Mouse (Mus musculus): ENCODE data around the gene Fhad1. TPM values are rescaled to one million over a fixed set of nuclear protein-coding genes. Genes with fewer than 3 reads are reported as not detected.

Gene Fhad1
- total and polyA plus RNA-seq, 3 experiments = 4.8 to 8.6 (median 5.5) TPM

DNA sequence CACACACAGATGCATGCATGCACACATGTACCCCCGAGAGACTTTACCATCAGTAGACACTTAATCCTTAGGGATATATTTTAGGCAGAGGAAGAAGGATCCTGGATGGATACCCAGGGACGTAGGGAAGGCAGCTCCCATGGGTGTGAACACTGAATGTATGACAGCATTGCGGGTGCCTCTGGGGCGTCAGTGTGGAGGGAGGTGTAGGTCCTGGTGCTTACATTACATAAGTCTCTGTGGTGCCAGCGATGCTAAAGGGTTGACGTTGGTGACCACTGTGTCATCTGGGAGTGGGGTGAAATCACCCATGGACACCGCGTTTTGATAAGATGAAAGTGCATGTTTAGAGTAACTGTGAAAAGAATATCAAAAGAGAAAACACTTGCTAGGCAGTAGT lies 54.8 kb downstream of the Fhad1 start:
- no peak for TF ChIP-seq MXI1 (IDR thresholded peaks at IDR 0.05; ENCODE audit: low read depth, low read length)
- no peak for TF ChIP-seq NRF1 (IDR thresholded peaks at IDR 0.05; ENCODE audit: low read depth, low read length)
- no peak for TF ChIP-seq POLR2AphosphoS2 (IDR thresholded peaks at IDR 0.05; ENCODE audit: low read depth, low read length)
- no peak for TF ChIP-seq ZC3H11A (IDR thresholded peaks at IDR 0.05; ENCODE audit: low read depth, low read length)
- no peak for TF ChIP-seq USF2 (conservative IDR thresholded peaks at IDR 0.05; ENCODE audit: low read depth, low read length)
- no peak for TF ChIP-seq GABPA (IDR thresholded peaks at IDR 0.05; ENCODE audit: insufficient replicate concordance, low read depth, low read length)
- TF ChIP-seq CTCF (conservative IDR thresholded peaks at IDR 0.05 in 1 of 2, IDR thresholded peaks at IDR 0.05 in 1 of 2; ENCODE audit: low read depth in 2 of 2, low read length in 2 of 2) = no peak
- no peak for TF ChIP-seq ETS1 (conservative IDR thresholded peaks at IDR 0.05; ENCODE audit: low read depth, low read length)
- TF ChIP-seq ELF1 (IDR thresholded peaks at IDR 0.05; ENCODE audit: low read depth, low read length) = no peak
- TF ChIP-seq JUN (IDR thresholded peaks at IDR 0.05; ENCODE audit: insufficient read depth, low read depth, low read length) = no peak
- no peak for TF ChIP-seq JUND (conservative IDR thresholded peaks at IDR 0.05; ENCODE audit: low read depth, low read length)
- no peak for TF ChIP-seq NELFE (IDR thresholded peaks at IDR 0.05; ENCODE audit: low read depth, low read length)
- no peak for TF ChIP-seq ZKSCAN1 (IDR thresholded peaks at IDR 0.05; ENCODE audit: borderline replicate concordance, low read depth, low read length)
- no peak for TF ChIP-seq EP300 (IDR thresholded peaks at IDR 0.05; ENCODE audit: low read length)
- TF ChIP-seq SMC3 (IDR thresholded peaks at IDR 0.05; ENCODE audit: low read depth, low read length) = no peak
- Histone ChIP-seq H3K79me2 (replicated peaks; ENCODE audit: control insufficient read depth, extremely low read depth, insufficient read depth, poor library complexity, severe bottlenecking) (no peaks in the 10 kb centered on the region), H3K27ac (ENCODE audit: insufficient read depth, low read depth) (no peak overlapping the region), H3K9ac (ENCODE audit: insufficient read depth, low read depth) (no peak overlapping the region), H3K36me3 (replicated peaks in 1 of 2; ENCODE audit: control insufficient read depth in 1 of 2, insufficient read depth in 1 of 2, low read length in 1 of 2) (no peaks in the 10 kb centered on the region), H3K27me3 (replicated peaks) (no peaks in the 10 kb centered on the region), H3K4me2 (ENCODE audit: insufficient read depth, low read depth, poor library complexity, severe bottlenecking) (no peak overlapping the region), H3K9me3 (replicated peaks; ENCODE audit: low read length) (peaks cover 9% of the 10 kb centered on the region), H3K4me3 (replicated peaks in 1 of 3; ENCODE audit: low read depth in 2 of 3, low read length in 2 of 3, poor library complexity in 1 of 3) (no peak overlapping the region), H3K4me1 (ENCODE audit: control insufficient read depth in 1 of 2, insufficient read depth in 2 of 2) (peaks cover 17 to 58% of the 10 kb centered on the region in 2 experiments)
- no peak for DNase-seq (ENCODE audit: extremely low read depth)
- dilution Hi-C loops (cut with MboI; ENCODE audit: extremely low pct_ligation_motif_present, extremely low pct_unique_long_range_greater_than_20kb, low sequenced_read_pairs) (no loop called here), in situ Hi-C loops (cut with MboI; ENCODE audit: low pct_ligation_motif_present, low pct_unique_long_range_greater_than_20kb, low sequenced_read_pairs) (loop anchor here (25.0 kb wide), 1 partner anchor 548 kb away; the partner anchor contains the start of genes Clcnkb and Hspb7)

DNA sequence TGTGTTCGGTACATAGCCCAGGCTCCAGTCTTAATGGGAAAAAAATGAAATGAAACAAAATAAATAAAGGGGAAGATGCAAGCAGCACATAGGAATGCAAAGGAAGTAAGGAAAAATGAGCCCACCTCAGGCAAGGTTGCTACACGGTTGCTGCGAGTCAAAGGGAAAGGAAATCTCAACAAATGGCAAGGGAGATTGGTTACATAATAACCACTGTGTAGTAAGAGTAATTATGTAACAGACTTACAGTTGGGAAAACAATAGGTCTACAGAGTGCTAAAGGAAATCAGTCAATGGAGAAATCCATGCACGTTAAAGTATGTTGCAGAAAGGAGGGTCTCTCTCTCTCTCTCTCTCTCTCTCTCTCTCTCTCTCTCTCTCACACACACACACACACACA lies 55.3 kb downstream of the Fhad1 start:
- dilution Hi-C loops (cut with MboI; ENCODE audit: extremely low pct_ligation_motif_present, extremely low pct_unique_long_range_greater_than_20kb, low sequenced_read_pairs) = no loop called here

More for the DNA sequence above, 55.3 kb downstream of the Fhad1 start:
- TF ChIP-seq CHD2 (IDR thresholded peaks at IDR 0.05; ENCODE audit: low read length) (no peak), RCOR1 (conservative IDR thresholded peaks at IDR 0.05; ENCODE audit: low read depth, low read length) (no peak), GABPA (IDR thresholded peaks at IDR 0.05; ENCODE audit: insufficient replicate concordance, low read depth, low read length) (no peak), ETS1 (conservative IDR thresholded peaks at IDR 0.05; ENCODE audit: low read depth, low read length) (no peak)
- Histone ChIP-seq H3K79me2 (replicated peaks; ENCODE audit: control insufficient read depth, extremely low read depth, insufficient read depth, poor library complexity, severe bottlenecking) (no peaks in the 10 kb centered on the region), H3K9me3 (replicated peaks; ENCODE audit: low read length) (peaks cover 9% of the 10 kb centered on the region), H3K4me3 (replicated peaks in 1 of 3; ENCODE audit: low read depth in 2 of 3, low read length in 2 of 3, poor library complexity in 1 of 3) (no peak overlapping the region), H3K4me2 (ENCODE audit: insufficient read depth, low read depth, poor library complexity, severe bottlenecking) (no peak overlapping the region), H3K36me3 (replicated peaks in 1 of 2; ENCODE audit: control insufficient read depth in 1 of 2, insufficient read depth in 1 of 2, low read length in 1 of 2) (no peaks in the 10 kb centered on the region), H3K27ac (ENCODE audit: insufficient read depth, low read depth) (no peak overlapping the region), H3K9ac (ENCODE audit: insufficient read depth, low read depth) (no peak overlapping the region), H3K27me3 (replicated peaks) (no peaks in the 10 kb centered on the region), H3K4me1 (ENCODE audit: control insufficient read depth in 1 of 2, insufficient read depth in 2 of 2) (peaks cover 20 to 61% of the 10 kb centered on the region in 2 experiments)
- no peak for DNase-seq (ENCODE audit: extremely low read depth)
- in situ Hi-C loops (cut with MboI; ENCODE audit: low pct_ligation_motif_present, low pct_unique_long_range_greater_than_20kb, low sequenced_read_pairs) = loop anchor here (5.0 to 25.0 kb wide), 3 partner anchors 97 to 547 kb away; partner anchors contain the start of genes Clcnkb, Hspb7 and Tmem82
